Mouse (Mus musculus) CH12.LX (cell line): ENCODE results near the gene Twsg1. TPM values are rescaled to one million over a fixed set of nuclear protein-coding genes. Genes with fewer than 3 reads are reported as not detected.

Experiments
- DNase-seq: peaks from one replicate; pipeline ENCODE4 v3.0.0-alpha.2; 2013; ENCODE audit errors: extremely low read depth
- H3K27ac ChIP-seq: 2 replicates; pipeline ENCODE4 v1.5.1; 2012; ENCODE audit warnings: low read depth, mild to moderate bottlenecking, control low read depth, moderate library complexity; ENCODE audit not compliant: insufficient read depth
- H3K27me3 ChIP-seq: replicated peaks from 2 replicates; pipeline ENCODE3; 2012; ENCODE audit warnings: inconsistent platforms
- H3K36me3 ChIP-seq, 2 experiments: replicated peaks in 1 of 2; 2 replicates each; pipeline versions ENCODE3 to v1.6.1; 2012; ENCODE audit warnings: inconsistent platforms in 1 of 2, low read length in 1 of 2, mild to moderate bottlenecking in 1 of 2, mixed read lengths in 1 of 2, moderate library complexity in 1 of 2; ENCODE audit not compliant: control insufficient read depth in 1 of 2, insufficient read depth in 1 of 2
- H3K4me1 ChIP-seq, 2 experiments: 2 replicates each; pipeline ENCODE4 v1.6.1; 2012; ENCODE audit warnings: inconsistent platforms in 1 of 2, moderate library complexity in 1 of 2; ENCODE audit not compliant: insufficient read depth in 2 of 2, control insufficient read depth in 1 of 2
- H3K4me2 ChIP-seq: 2 replicates; pipeline ENCODE4 v1.6.1; 2012; ENCODE audit warnings: low read depth, mild to moderate bottlenecking, control low read depth; ENCODE audit not compliant: poor library complexity, insufficient read depth, severe bottlenecking
- H3K4me3 ChIP-seq, 3 experiments: fragments of 150-350 bp in 1 of 3; sonication (generic) in 1 of 3; replicated peaks in 1 of 3; 2 replicates each; pipeline versions ENCODE3 to v1.5.1; 2011 to 2012; ENCODE audit warnings: low read depth in 2 of 3, low read length in 2 of 3, mild to moderate bottlenecking in 2 of 3, moderate library complexity in 2 of 3, control low read depth in 1 of 3, improper control_type of control experiment in 1 of 3, inconsistent platforms in 1 of 3, mixed read lengths in 1 of 3; ENCODE audit not compliant: poor library complexity in 1 of 3
- H3K79me2 ChIP-seq: replicated peaks from 2 replicates; pipeline ENCODE4 v1.6.1; 2012; ENCODE audit warnings: mild to moderate bottlenecking, moderate library complexity; ENCODE audit not compliant: control insufficient read depth, poor library complexity, insufficient read depth, severe bottlenecking; ENCODE audit errors: extremely low read depth
- H3K9ac ChIP-seq: 2 replicates; pipeline ENCODE4 v1.6.1; 2012; ENCODE audit warnings: low read depth, mild to moderate bottlenecking, control low read depth, moderate library complexity; ENCODE audit not compliant: insufficient read depth
- H3K9me3 ChIP-seq: replicated peaks from 2 replicates; pipeline ENCODE3; 2012; ENCODE audit warnings: low read length, inconsistent platforms, mixed read lengths
- ELF1 ChIP-seq: IDR thresholded peaks from 2 replicates; pipeline ENCODE4 v1.6.1; 2014; ENCODE audit warnings: low read depth, mild to moderate bottlenecking, inconsistent platforms, low read length, improper control_type of control experiment
- EP300 ChIP-seq: IDR thresholded peaks from 2 replicates; pipeline ENCODE4 v1.6.1; 2011; ENCODE audit warnings: low read length, improper control_type of control experiment
- ETS1 ChIP-seq: conservative IDR thresholded peaks from 2 replicates; pipeline ENCODE4 v1.6.1; 2012; ENCODE audit warnings: low read depth, mild to moderate bottlenecking, inconsistent platforms, low read length, improper control_type of control experiment, moderate library complexity
- GABPA ChIP-seq: IDR thresholded peaks from 2 replicates; pipeline ENCODE4 v1.6.1; 2012; ENCODE audit warnings: low read depth, low read length, improper control_type of control experiment, inconsistent platforms; ENCODE audit not compliant: insufficient replicate concordance
- HCFC1 ChIP-seq: IDR thresholded peaks from 2 replicates; pipeline ENCODE4 v1.6.1; 2012; ENCODE audit warnings: low read depth, mild to moderate bottlenecking, inconsistent platforms, low read length, improper control_type of control experiment
- JUN ChIP-seq: IDR thresholded peaks from 2 replicates; pipeline ENCODE4 v1.6.1; 2011; ENCODE audit warnings: low read depth, mild to moderate bottlenecking, low read length, improper control_type of control experiment, moderate library complexity; ENCODE audit not compliant: insufficient read depth
- JUND ChIP-seq: conservative IDR thresholded peaks from 2 replicates; pipeline ENCODE4 v1.6.1; 2011; ENCODE audit warnings: low read depth, low read length, improper control_type of control experiment
- MAX ChIP-seq: IDR thresholded peaks from 2 replicates; pipeline ENCODE4 v1.6.1; 2011; ENCODE audit warnings: low read length, improper control_type of control experiment
- MAZ ChIP-seq: IDR thresholded peaks from 2 replicates; pipeline ENCODE4 v1.6.1; 2012; ENCODE audit warnings: low read depth, mild to moderate bottlenecking, inconsistent platforms, low read length, improper control_type of control experiment, moderate library complexity
- MYC ChIP-seq: IDR thresholded peaks from 2 replicates; pipeline ENCODE4 v1.6.1; 2011; ENCODE audit warnings: low read depth, mild to moderate bottlenecking, improper control_type of control experiment, low read length
- NELFE ChIP-seq: IDR thresholded peaks from 2 replicates; pipeline ENCODE4 v1.6.1; 2011; ENCODE audit warnings: low read depth, low read length, improper control_type of control experiment
- PAX5 ChIP-seq: IDR thresholded peaks from 2 replicates; pipeline ENCODE4 v1.6.1; 2012; ENCODE audit warnings: low read length, inconsistent platforms, mixed read lengths
- RCOR1 ChIP-seq: conservative IDR thresholded peaks from 2 replicates; pipeline ENCODE4 v1.6.1; 2012; ENCODE audit warnings: low read depth, mild to moderate bottlenecking, inconsistent platforms, low read length, improper control_type of control experiment
- USF1 ChIP-seq: IDR thresholded peaks from 2 replicates; pipeline ENCODE4 v1.6.1; 2014; ENCODE audit warnings: low read depth, mild to moderate bottlenecking, inconsistent platforms, low read length, improper control_type of control experiment
- ZKSCAN1 ChIP-seq: IDR thresholded peaks from 2 replicates; pipeline ENCODE4 v1.6.1; 2012; ENCODE audit warnings: low read depth, inconsistent platforms, low read length, improper control_type of control experiment, borderline replicate concordance
- dilution Hi-C: fragments of 300-500 bp; cut with MboI; formaldehyde crosslinking; loops from 2 replicates; pipeline ENCODE4 v1.14.3; 2020; ENCODE audit warnings: low sequenced_read_pairs; ENCODE audit not compliant: extremely low pct_unique_long_range_greater_than_20kb, extremely low pct_ligation_motif_present
- in situ Hi-C: fragments of 300-500 bp; cut with MboI; formaldehyde crosslinking; loops from 3 replicates; pipeline ENCODE4 v1.14.3; 2019; ENCODE audit warnings: low sequenced_read_pairs, low pct_ligation_motif_present, low pct_unique_long_range_greater_than_20kb, mixed read lengths
- polyA plus RNA-seq: library from polyadenylated mRNA; unstranded; fragments of >175 nt; gene quantifications from 2 replicates; pipeline ENCODE4 v1.2.1, GENCODE M21; 2012; ENCODE audit warnings: low read depth; ENCODE audit not compliant: insufficient read length
- total RNA-seq, 2 experiments: library from RNA; depleted of rRNA; stranded (reverse); fragments of 300-350 nt in 1 of 2; fragments of >200 nt in 1 of 2; gene quantifications; 2 replicates each; pipeline ENCODE4 v1.2.3; 2012 to 2014

The Twsg1 gene
- total and polyA plus RNA-seq, 3 experiments: 12.6 to 17.4 (median 13.4) TPM

- Histone ChIP-seq H3K4me3 (no peak overlapping the region), H3K79me2 (no peaks in the 10 kb centered on the region), H3K27me3 (no peaks in the 10 kb centered on the region), H3K27ac (no peak overlapping the region), H3K36me3 (no peaks in the 10 kb centered on the region), H3K4me1 (peaks cover 0 to 4% of the 10 kb centered on the region in 2 experiments; a peak in 1 of 4 replicates), H3K9ac (no peak overlapping the region), H3K9me3 (peaks cover 4% of the 10 kb centered on the region), H3K4me2 (no peak overlapping the region)
- TF ChIP-seq JUND (no peak), USF1 (no peak), ZKSCAN1 (no peak), EP300 (no peak), ELF1 (no peak), NELFE (no peak), PAX5 (no peak), JUN (no peak), MYC (no peak), MAZ (no peak)
- in situ Hi-C loops (loop anchor here (10.0 kb wide), 1 partner anchor 146 kb away; the partner anchor contains the start of gene Ndufv2), dilution Hi-C loops (no loop called here)
- no peak for DNase-seq
Measured at GRCm38 (mm10) chr17:65958366-65958765, 7.3 kb upstream of the Twsg1 start.

- peaks cover 4% of the 10 kb centered on the region for H3K9me3 ChIP-seq
- H3K9ac ChIP-seq: no peak overlapping the region
- in situ Hi-C loops: loop anchor here (10.0 kb wide), 1 partner anchor 147 kb away; the partner anchor contains the start of gene Ndufv2
- dilution Hi-C loops: no loop called here
- H3K36me3 ChIP-seq: no peaks in the 10 kb centered on the region
- H3K27ac ChIP-seq: no peak overlapping the region
- TF ChIP-seq HCFC1: no peak
- no peak for TF ChIP-seq GABPA
- no peak for TF ChIP-seq ZKSCAN1
- no peak for TF ChIP-seq RCOR1
- TF ChIP-seq MAX: no peak
- TF ChIP-seq ETS1: no peak
- TF ChIP-seq JUND: no peak
- no peak for TF ChIP-seq EP300
- no peaks in the 10 kb centered on the region for H3K79me2 ChIP-seq
- no peak overlapping the region for H3K4me3 ChIP-seq
- no peak for DNase-seq
- H3K4me2 ChIP-seq: no peak overlapping the region
- H3K4me1 ChIP-seq: peaks cover 0 to 4% of the 10 kb centered on the region in 2 experiments; a peak in 1 of 4 replicates
- no peaks in the 10 kb centered on the region for H3K27me3 ChIP-seq
Measured at GRCm38 (mm10) chr17:65957782-65958325, 6.8 kb upstream of the Twsg1 start.
